Mouse (Mus musculus): ENCODE data around the gene Dnajb1. TPM values are rescaled to one million over a fixed set of nuclear protein-coding genes. Genes with fewer than 3 reads are reported as not detected.
A peak's percentile ranks its signal among the peaks of the same experiment; 100 is the strongest.

Gene Dnajb1
- polyA plus RNA-seq, 1 experiment from 2014 or later = 61.1 TPM

GRCm38 (mm10) chr8:83616625-83617024, 8.6 kb downstream of the Dnajb1 start:
- no peaks in the 10 kb centered on the region for H3K27me3 ChIP-seq (ENCODE audit: control insufficient read depth, insufficient read depth, low read length)
- no peak overlapping the region for H3K4me2 ChIP-seq
- no peaks in the 10 kb centered on the region for H3K4me1 ChIP-seq (ENCODE audit: control insufficient read depth, insufficient read depth, low read length)
- no peak overlapping the region for H3K9ac ChIP-seq (ENCODE audit: low read length)
- H3K27ac ChIP-seq (ENCODE audit: low read depth, low read length) = no peak overlapping the region
- no peak overlapping the region for H3K4me3 ChIP-seq (ENCODE audit: low read depth, low read length)
- peaks cover 14% of the 10 kb centered on the region for H3K36me3 ChIP-seq (ENCODE audit: control insufficient read depth, insufficient read depth, low read length)
- no peak for DNase-seq (ENCODE audit: low spot score, missing footprints)
- ATAC-seq (ENCODE audit: low FRiP score) = no peak
- no peaks in the 10 kb centered on the region for H3K9me3 ChIP-seq (ENCODE audit: control insufficient read depth, low read length)

- Histone ChIP-seq H3K4me2 (no peak overlapping the region), H3K36me3 (ENCODE audit: control insufficient read depth, insufficient read depth, low read length) (peaks cover 10% of the 10 kb centered on the region), H3K4me3 (ENCODE audit: low read depth, low read length) (no peak overlapping the region), H3K27ac (ENCODE audit: low read depth, low read length) (no peak overlapping the region), H3K4me1 (ENCODE audit: control insufficient read depth, insufficient read depth, low read length) (peaks cover 1% of the 10 kb centered on the region; the same call in 1 of the 2 replicates), H3K9me3 (ENCODE audit: control insufficient read depth, low read length) (no peaks in the 10 kb centered on the region), H3K9ac (ENCODE audit: low read length) (no peak overlapping the region), H3K27me3 (ENCODE audit: control insufficient read depth, insufficient read depth, low read length) (no peaks in the 10 kb centered on the region)
- 89% methylated on average over 2 of the region's 2 CpGs for WGBS
- no peak for ATAC-seq (ENCODE audit: low FRiP score)
- no peak for DNase-seq (ENCODE audit: low spot score, missing footprints)
Observed at GRCm38 (mm10) chr8:83617111-83617510, 9.1 kb downstream of the Dnajb1 start.

GRCm38 (mm10) chr8:83618566-83618965, 10.6 kb downstream of the Dnajb1 start:
- Histone ChIP-seq H3K4me3 (ENCODE audit: low read depth, low read length) (no peak overlapping the region), H3K4me2 (no peak overlapping the region), H3K4me1 (ENCODE audit: control insufficient read depth, insufficient read depth, low read length) (peaks cover 3% of the 10 kb centered on the region; the same call in 1 of the 2 replicates), H3K27ac (ENCODE audit: low read depth, low read length) (no peak overlapping the region), H3K36me3 (ENCODE audit: control insufficient read depth, insufficient read depth, low read length) (peaks cover 2% of the 10 kb centered on the region; the same call in 1 of the 2 replicates), H3K9me3 (ENCODE audit: control insufficient read depth, low read length) (no peaks in the 10 kb centered on the region), H3K9ac (ENCODE audit: low read length) (no peak overlapping the region), H3K27me3 (ENCODE audit: control insufficient read depth, insufficient read depth, low read length) (no peaks in the 10 kb centered on the region)
- DNase-seq (ENCODE audit: low spot score, missing footprints) (no peak), ATAC-seq (ENCODE audit: low FRiP score) (no peak)
- 97% methylated on average over 2 of the region's 2 CpGs for WGBS

- 92% methylated on average over 9 of the region's 9 CpGs for WGBS
- H3K36me3 ChIP-seq (ENCODE audit: control insufficient read depth, insufficient read depth, low read length) = no peaks in the 10 kb centered on the region
- no peak overlapping the region for H3K4me3 ChIP-seq (ENCODE audit: low read depth, low read length)
- no peak overlapping the region for H3K9ac ChIP-seq (ENCODE audit: low read length)
- no peak overlapping the region for H3K4me2 ChIP-seq
- H3K4me1 ChIP-seq (ENCODE audit: control insufficient read depth, insufficient read depth, low read length) = peaks cover 3% of the 10 kb centered on the region; the same call in 1 of the 2 replicates
- no peak overlapping the region for H3K27ac ChIP-seq (ENCODE audit: low read depth, low read length)
- H3K27me3 ChIP-seq (ENCODE audit: control insufficient read depth, insufficient read depth, low read length) = no peaks in the 10 kb centered on the region
- H3K9me3 ChIP-seq (ENCODE audit: control insufficient read depth, low read length) = no peaks in the 10 kb centered on the region
- DNase-seq (ENCODE audit: low spot score, missing footprints) (no peak), ATAC-seq (ENCODE audit: low FRiP score) (no peak)
Observed at GRCm38 (mm10) chr8:83619568-83620285, 11.7 kb downstream of the Dnajb1 start.

GRCm38 (mm10) chr8:83621691-83622388, 13.8 kb downstream of the Dnajb1 start:
- no peak overlapping the region for H3K27ac ChIP-seq (ENCODE audit: low read depth, low read length)
- DNase-seq (ENCODE audit: low spot score, missing footprints) = no peak
- no peaks in the 10 kb centered on the region for H3K36me3 ChIP-seq (ENCODE audit: control insufficient read depth, insufficient read depth, low read length)
- H3K4me3 ChIP-seq (ENCODE audit: low read depth, low read length) = peak overlapping the region; percentile 33
- no peaks in the 10 kb centered on the region for H3K27me3 ChIP-seq (ENCODE audit: control insufficient read depth, insufficient read depth, low read length)
- H3K9ac ChIP-seq (ENCODE audit: low read length) = peak overlapping the region; percentile 66
- H3K9me3 ChIP-seq (ENCODE audit: control insufficient read depth, low read length) = no peaks in the 10 kb centered on the region
- peaks cover 3% of the 10 kb centered on the region; the same call in 1 of the 2 replicates for H3K4me1 ChIP-seq (ENCODE audit: control insufficient read depth, insufficient read depth, low read length)
- peak; percentile 66 for ATAC-seq (ENCODE audit: low FRiP score)
- 61% methylated on average over 15 of the region's 15 CpGs for WGBS
- H3K4me2 ChIP-seq = peak overlapping the region; percentile 77

- Histone ChIP-seq H3K36me3 (ENCODE audit: control insufficient read depth, insufficient read depth, low read length) (no peaks in the 10 kb centered on the region), H3K9ac (ENCODE audit: low read length) (peak overlapping the region; percentile 66), H3K4me3 (ENCODE audit: low read depth, low read length) (peak overlapping the region; percentile 33), H3K27me3 (ENCODE audit: control insufficient read depth, insufficient read depth, low read length) (no peaks in the 10 kb centered on the region), H3K9me3 (ENCODE audit: control insufficient read depth, low read length) (no peaks in the 10 kb centered on the region), H3K27ac (ENCODE audit: low read depth, low read length) (no peak overlapping the region), H3K4me1 (ENCODE audit: control insufficient read depth, insufficient read depth, low read length) (peaks cover 3% of the 10 kb centered on the region; the same call in 1 of the 2 replicates), H3K4me2 (peak overlapping the region; percentile 77)
- ATAC-seq (ENCODE audit: low FRiP score) (peak; percentile 90), DNase-seq (ENCODE audit: low spot score, missing footprints) (peak; percentile 97)
- 12% methylated on average over 23 of the region's 23 CpGs for WGBS
Observed at GRCm38 (mm10) chr8:83622389-83622989, 14.5 kb downstream of the Dnajb1 start.

- H3K27ac ChIP-seq (ENCODE audit: low read depth, low read length) = no peak overlapping the region
- DNase-seq (ENCODE audit: low spot score, missing footprints) (no peak), ATAC-seq (ENCODE audit: low FRiP score) (no peak)
- no peak overlapping the region for H3K4me3 ChIP-seq (ENCODE audit: low read depth, low read length)
- WGBS = 92% methylated on average over 7 of the region's 7 CpGs
- H3K4me1 ChIP-seq (ENCODE audit: control insufficient read depth, insufficient read depth, low read length) = peaks cover 3% of the 10 kb centered on the region; the same call in 1 of the 2 replicates
- H3K36me3 ChIP-seq (ENCODE audit: control insufficient read depth, insufficient read depth, low read length) = no peaks in the 10 kb centered on the region
- no peak overlapping the region for H3K4me2 ChIP-seq
- H3K27me3 ChIP-seq (ENCODE audit: control insufficient read depth, insufficient read depth, low read length) = no peaks in the 10 kb centered on the region
- no peak overlapping the region for H3K9ac ChIP-seq (ENCODE audit: low read length)
- no peaks in the 10 kb centered on the region for H3K9me3 ChIP-seq (ENCODE audit: control insufficient read depth, low read length)
Observed at GRCm38 (mm10) chr8:83623549-83623948, 15.6 kb downstream of the Dnajb1 start.

- WGBS = 48% methylated on average over 3 of the region's 3 CpGs
- Histone ChIP-seq H3K9me3 (ENCODE audit: control insufficient read depth, low read length) (no peaks in the 10 kb centered on the region), H3K4me3 (ENCODE audit: low read depth, low read length) (no peak overlapping the region), H3K4me1 (ENCODE audit: control insufficient read depth, insufficient read depth, low read length) (peaks cover 3% of the 10 kb centered on the region; the same call in 1 of the 2 replicates), H3K36me3 (ENCODE audit: control insufficient read depth, insufficient read depth, low read length) (no peaks in the 10 kb centered on the region), H3K27me3 (ENCODE audit: control insufficient read depth, insufficient read depth, low read length) (no peaks in the 10 kb centered on the region), H3K27ac (ENCODE audit: low read depth, low read length) (no peak overlapping the region), H3K4me2 (no peak overlapping the region), H3K9ac (ENCODE audit: low read length) (no peak overlapping the region)
- DNase-seq (ENCODE audit: low spot score, missing footprints) = no peak
- ATAC-seq (ENCODE audit: low FRiP score) = no peak
Observed at GRCm38 (mm10) chr8:83624739-83625138, 16.7 kb downstream of the Dnajb1 start.

Measured in midbrain, embryonic 11.5 days (tissue).